Mouse (Mus musculus) limb, embryonic 10.5 days (tissue): Measurements from ENCODE around the gene Bivm. TPM values are rescaled to one million over a fixed set of nuclear protein-coding genes. Genes with fewer than 3 reads are reported as not detected.

Experiments used
- polyA plus RNA-seq: library from polyadenylated mRNA; unstranded; fragments of >200 nt; fragmentation: Nextera tagmentation; extraction: Ambion mirVana; gene quantifications from 2 replicates; pipeline ENCODE4 v1.2.1, GENCODE M21; 2016

The Bivm gene
- polyA plus RNA-seq, 1 experiment from 2014 or later, result 28.3 TPM

Other genes starting within 250 kb of the Bivm start
- 70.7 and 77.7 TPM in 2 replicates for gene Tpp2, start 185.3 kb upstream of the Bivm start, polyA plus RNA-seq
- 0.31 and 0.58 TPM in 2 replicates for gene Mettl21c, start 98.9 kb upstream of the Bivm start, polyA plus RNA-seq
- gene Gm8251, start 57.0 kb upstream of the Bivm start, polyA plus RNA-seq, result 0.03 and 0.11 TPM in 2 replicates
- gene Tex30, start 16.5 kb upstream of the Bivm start, polyA plus RNA-seq, result 92.5 and 111 TPM in 2 replicates
- 77.8 and 80.8 TPM in 2 replicates for gene Kdelc1, start 149 bp upstream of the Bivm start, polyA plus RNA-seq
- gene Ercc5, start 28.8 kb downstream of the Bivm start, polyA plus RNA-seq, result 19.3 and 21.7 TPM in 2 replicates
- gene Mettl21e, start 100.0 kb downstream of the Bivm start, polyA plus RNA-seq, result not detected in 2 replicates